Mouse (Mus musculus): ENCODE results near the gene Atf3.

GRCm38 (mm10) chr1:191257981-191258380, 40.1 kb upstream of the Atf3 start:
- TF ChIP-seq CTCF (IDR thresholded peaks at IDR 0.05) (no peak), EP300 (IDR thresholded peaks at IDR 0.05) (no peak)

Measured in lung, postnatal 0 days (tissue).